In the genomic region with DNA sequence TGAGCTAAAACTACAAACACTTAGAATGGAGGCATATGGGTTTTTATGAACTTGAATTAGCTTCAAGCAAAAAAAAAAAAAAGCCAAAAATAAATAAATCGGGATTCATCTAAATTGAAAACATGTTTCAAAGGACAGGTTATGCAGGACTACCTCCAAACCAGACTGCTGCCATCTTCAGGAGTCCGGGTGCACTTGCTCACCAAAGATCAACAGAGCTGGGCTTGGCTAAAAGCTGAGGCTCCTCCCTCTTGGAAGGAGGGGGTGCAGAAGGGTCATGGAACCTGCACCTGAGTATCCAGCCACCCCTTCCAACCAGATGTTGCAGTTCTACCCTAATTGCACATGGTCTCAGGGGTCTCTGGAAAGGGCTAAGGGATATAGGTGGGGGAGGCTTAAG, we compare ENCODE assay signal across 9 mouse cellular contexts. TPM values are rescaled to one million over a fixed set of nuclear protein-coding genes. Genes with fewer than 3 reads are reported as not detected.
A peak's percentile ranks its signal among the peaks of the same experiment; 100 is the strongest.
DNase-seq lines count a peak whose midpoint lies in the region; ATAC-seq and TF ChIP-seq lines count a peak whose summit lies in the region.
"Had no signal": no experiment of that assay in that cellular context is flagged by ENCODE, and none has a peak within 500 bp of the region (broad histone marks: within the 10 kb centered on the region; RNA-seq: fewer than 3 reads in every experiment).

No protein-coding gene starts in this region.

- no peak overlapping the region for H3K4me2 ChIP-seq in liver, embryonic 14.5 days (ENCODE audit: low read depth)
- no peak overlapping the region for H3K4me2 ChIP-seq in intestine, embryonic 15.5 days (replicated peaks)
- H3K4me2 ChIP-seq: liver, embryonic 13.5 days had no signal

- DNase-seq in embryo, embryonic 10.5 days (ENCODE audit: low spot score): peak; percentile 14
- no peak for DNase-seq in embryo, embryonic 9.5 days (ENCODE audit: extremely low spot score)
- peak; percentile 54 for DNase-seq in urinary bladder, postnatal 14 days (ENCODE audit: low spot score)
- no peak for DNase-seq in urinary bladder, postnatal 4 days (ENCODE audit: low spot score in 2 of 2)
- no peak for DNase-seq in liver, embryonic 14.5 days (ENCODE audit: low read depth in 3 of 3, low spot score in 3 of 3)
- no peak for DNase-seq in neural tube, embryonic 10.5 days (ENCODE audit: extremely low spot score, low spot score)
- DNase-seq in right cerebral cortex, postnatal 14 days: no peak
- DNase-seq: liver, embryonic 13.5 days had no signal

- no peak for TF ChIP-seq EP300 in liver, embryonic 14.5 days (IDR thresholded peaks at IDR 0.05; ENCODE audit: low read depth)

- peaks cover 8% of the 10 kb centered on the region for H3K27me3 ChIP-seq in liver, embryonic 14.5 days (ENCODE audit: control insufficient read depth, insufficient read depth, low read length)
- H3K27me3 ChIP-seq in intestine, embryonic 15.5 days (replicated peaks): no peaks in the 10 kb centered on the region

- no peak overlapping the region for H3K9ac ChIP-seq in liver, embryonic 14.5 days (replicated peaks)
- H3K9ac ChIP-seq in intestine, embryonic 15.5 days: no peak overlapping the region
- H3K9ac ChIP-seq: liver, embryonic 13.5 days had no signal

- no peaks in the 10 kb centered on the region for H3K9me3 ChIP-seq in liver, embryonic 14.5 days (ENCODE audit: control insufficient read depth, low read length)
- H3K9me3 ChIP-seq in intestine, embryonic 15.5 days: no peaks in the 10 kb centered on the region
- H3K9me3 ChIP-seq: liver, embryonic 13.5 days had no signal

- WGBS in liver, embryonic 14.5 days (ENCODE audit: insufficient replicate concordance): 16% methylated on average over 2 of the region's 2 CpGs
- WGBS in intestine, embryonic 15.5 days: 19% methylated on average over 2 of the region's 2 CpGs

- peak; percentile 38 for TF ChIP-seq CTCF in liver, embryonic 14.5 days (IDR thresholded peaks at IDR 0.05; ENCODE audit: low read depth)

- H3K36me3 ChIP-seq in liver, embryonic 14.5 days (replicated peaks; ENCODE audit: control insufficient read depth, insufficient read depth, low read depth): no peaks in the 10 kb centered on the region
- no peaks in the 10 kb centered on the region for H3K36me3 ChIP-seq in intestine, embryonic 15.5 days
- H3K36me3 ChIP-seq: liver, embryonic 13.5 days had no signal

- H3K27ac ChIP-seq in liver, embryonic 14.5 days: no peak overlapping the region
- no peak overlapping the region for H3K27ac ChIP-seq in intestine, embryonic 15.5 days
- H3K27ac ChIP-seq: liver, embryonic 13.5 days had no signal

- no peak overlapping the region for H3K4me3 ChIP-seq in liver, embryonic 14.5 days (ENCODE audit: insufficient read depth in 1 of 2, low read depth in 2 of 2, low read length in 2 of 2)
- no peak overlapping the region for H3K4me3 ChIP-seq in intestine, embryonic 15.5 days (replicated peaks)
- H3K4me3 ChIP-seq: liver, embryonic 13.5 days had no signal

- H3K4me1 ChIP-seq in liver, embryonic 14.5 days (replicated peaks; ENCODE audit: control insufficient read depth in 2 of 2, insufficient read depth in 2 of 2, low read length in 1 of 2): peaks cover 3% of the 10 kb centered on the region in 2 experiments; a peak in 2 of 4 replicates
- H3K4me1 ChIP-seq in intestine, embryonic 15.5 days (replicated peaks): peaks cover 8% of the 10 kb centered on the region; the same call in 1 of the 2 replicates

- no peak for ATAC-seq in liver, embryonic 14.5 days (ENCODE audit: insufficient read depth)
- no peak for ATAC-seq in intestine, embryonic 15.5 days

RNA-seq across cellular contexts. Expression of gene Dock9, which starts 3.3 kb away (rescaled TPM):
- polyA plus RNA-seq in liver, embryonic 14.5 days (2012; rRNA removed): 1.5 and 1.8 TPM in 2 replicates
- 1.2 and 1.4 TPM in 2 replicates for polyA plus RNA-seq in liver, embryonic 14.5 days (2014; fragmentation: Nextera tagmentation; extraction: Ambion mirVana)
- 17.0 and 17.2 TPM in 2 replicates for polyA plus RNA-seq in intestine, embryonic 15.5 days (2015; fragmentation: Nextera tagmentation; extraction: Ambion mirVana)

Comparison
In these comparisons a context has a peak if more than half of its experiments do, and no peak if none do; other contexts are left out.
1. DNase-seq: peak in embryo, embryonic 10.5 days (single experiment) and urinary bladder, postnatal 14 days (single experiment); none in embryo, embryonic 9.5 days (single experiment), urinary bladder, postnatal 4 days (0 of 2), liver, embryonic 14.5 days (0 of 3), neural tube, embryonic 10.5 days (single experiment) and right cerebral cortex, postnatal 14 days (single experiment).